Mouse (Mus musculus): Measurements from ENCODE around the gene Shisa8. TPM values are rescaled to one million over a fixed set of nuclear protein-coding genes. Genes with fewer than 3 reads are reported as not detected.

Shisa8 gene
- polyA plus RNA-seq, 1 experiment = 0.13 TPM

- H3K27me3 ChIP-seq (ENCODE audit: control insufficient read depth, insufficient read depth, insufficient read length) = no peaks in the 10 kb centered on the region
- no peaks in the 10 kb centered on the region for H3K79me2 ChIP-seq (ENCODE audit: control insufficient read depth, insufficient read depth)
- no peak overlapping the region for H3K4me2 ChIP-seq (ENCODE audit: low read depth)
- no peak for TF ChIP-seq USF1 (IDR thresholded peaks at IDR 0.05; ENCODE audit: low read depth)
- TF ChIP-seq POLR2AphosphoS2 (IDR thresholded peaks at IDR 0.05; ENCODE audit: insufficient read length, low read depth) = peak; percentile 46
- H3ac ChIP-seq (ENCODE audit: control insufficient read depth, insufficient read length) = no peak overlapping the region
- no peak overlapping the region for H3K4me3 ChIP-seq
- H3K36me3 ChIP-seq (ENCODE audit: control insufficient read depth, insufficient read depth) = no peaks in the 10 kb centered on the region
Measured at GRCm38 (mm10) chr15:82231591-82232378, 19.2 kb upstream of the Shisa8 start.

GRCm38 (mm10) chr15:82231100-82231499 is 18.5 kb upstream of the Shisa8 start:
- TF ChIP-seq MYOG (IDR thresholded peaks at IDR 0.05; ENCODE audit: control insufficient read depth in 1 of 3, insufficient read depth in 1 of 3, insufficient read length in 2 of 3, low read depth in 2 of 3) (no peak), POLR2AphosphoS2 (IDR thresholded peaks at IDR 0.05; ENCODE audit: insufficient read length, low read depth) (no peak)
- H3K4me2 ChIP-seq (ENCODE audit: low read depth) = no peak overlapping the region
- no peaks in the 10 kb centered on the region for H3K79me2 ChIP-seq (ENCODE audit: control insufficient read depth, insufficient read depth)
- no peak overlapping the region for H3K4me3 ChIP-seq
- no peak overlapping the region for H3ac ChIP-seq (ENCODE audit: control insufficient read depth, insufficient read length)
- H3K36me3 ChIP-seq (ENCODE audit: control insufficient read depth, insufficient read depth) = no peaks in the 10 kb centered on the region
- H3K27me3 ChIP-seq (ENCODE audit: control insufficient read depth, insufficient read depth, insufficient read length) = no peaks in the 10 kb centered on the region

GRCm38 (mm10) chr15:82230098-82230611 is 17.5 kb upstream of the Shisa8 start:
- H3K79me2 ChIP-seq (ENCODE audit: control insufficient read depth, insufficient read depth) = no peaks in the 10 kb centered on the region
- TF ChIP-seq E2F4 (IDR thresholded peaks at IDR 0.05; ENCODE audit: insufficient read depth) (no peak), USF1 (IDR thresholded peaks at IDR 0.05; ENCODE audit: low read depth) (no peak), POLR2A (IDR thresholded peaks at IDR 0.05; ENCODE audit: insufficient read length, low read depth) (no peak), MAX (IDR thresholded peaks at IDR 0.05; ENCODE audit: low read depth) (no peak), TCF12 (IDR thresholded peaks at IDR 0.05; ENCODE audit: insufficient read depth, poor library complexity, severe bottlenecking) (no peak), MYOD1 (IDR thresholded peaks at IDR 0.05; ENCODE audit: control insufficient read depth in 1 of 3, insufficient read length in 2 of 3, low read depth in 2 of 3) (no peak)

GRCm38 (mm10) chr15:82229542-82230045 is 17.0 kb upstream of the Shisa8 start:
- Histone ChIP-seq H3K36me3 (ENCODE audit: control insufficient read depth, insufficient read depth) (no peaks in the 10 kb centered on the region), H3K4me2 (ENCODE audit: low read depth) (no peak overlapping the region), H3K79me2 (ENCODE audit: control insufficient read depth, insufficient read depth) (no peaks in the 10 kb centered on the region), H3K27me3 (ENCODE audit: control insufficient read depth, insufficient read depth, insufficient read length) (no peaks in the 10 kb centered on the region), H3K4me3 (no peak overlapping the region), H3ac (ENCODE audit: control insufficient read depth, insufficient read length) (no peak overlapping the region)
- TF ChIP-seq TCF3 (IDR thresholded peaks at IDR 0.05; ENCODE audit: insufficient read length, low read depth) (no peak), POLR2A (IDR thresholded peaks at IDR 0.05; ENCODE audit: insufficient read length, low read depth) (no peak), MYOG (IDR thresholded peaks at IDR 0.05; ENCODE audit: control insufficient read depth in 1 of 3, insufficient read depth in 1 of 3, insufficient read length in 2 of 3, low read depth in 2 of 3) (no peak), POLR2AphosphoS2 (IDR thresholded peaks at IDR 0.05; ENCODE audit: insufficient read length, low read depth) (no peak), MYOD1 (IDR thresholded peaks at IDR 0.05; ENCODE audit: control insufficient read depth in 1 of 3, insufficient read length in 2 of 3, low read depth in 2 of 3) (no peak), USF1 (IDR thresholded peaks at IDR 0.05; ENCODE audit: low read depth) (no peak), SRF (IDR thresholded peaks at IDR 0.05; ENCODE audit: control insufficient read depth, insufficient read length, low read depth) (no peak), E2F4 (IDR thresholded peaks at IDR 0.05; ENCODE audit: insufficient read depth) (no peak), REST (IDR thresholded peaks at IDR 0.05; ENCODE audit: insufficient read depth, insufficient read length) (no peak), TCF12 (IDR thresholded peaks at IDR 0.05; ENCODE audit: insufficient read depth, poor library complexity, severe bottlenecking) (no peak), CEBPB (IDR thresholded peaks at IDR 0.05; ENCODE audit: insufficient read depth, poor library complexity, severe bottlenecking) (no peak)

More at GRCm38 (mm10) chr15:82230098-82230611, 17.5 kb upstream of the Shisa8 start:
- H3K4me2 ChIP-seq (ENCODE audit: low read depth) = no peak overlapping the region
- no peaks in the 10 kb centered on the region for H3K27me3 ChIP-seq (ENCODE audit: control insufficient read depth, insufficient read depth, insufficient read length)
- H3K4me3 ChIP-seq = no peak overlapping the region
- no peaks in the 10 kb centered on the region for H3K36me3 ChIP-seq (ENCODE audit: control insufficient read depth, insufficient read depth)
- H3ac ChIP-seq (ENCODE audit: control insufficient read depth, insufficient read length) = no peak overlapping the region

GRCm38 (mm10) chr15:82225769-82226168 is 13.2 kb upstream of the Shisa8 start:
- no peak overlapping the region for H3K4me3 ChIP-seq
- H3K27me3 ChIP-seq (ENCODE audit: control insufficient read depth, insufficient read depth, insufficient read length) = no peaks in the 10 kb centered on the region
- H3K36me3 ChIP-seq (ENCODE audit: control insufficient read depth, insufficient read depth) = no peaks in the 10 kb centered on the region
- TF ChIP-seq E2F4 (IDR thresholded peaks at IDR 0.05; ENCODE audit: insufficient read depth) (no peak), TCF3 (IDR thresholded peaks at IDR 0.05; ENCODE audit: insufficient read length, low read depth) (no peak), USF1 (IDR thresholded peaks at IDR 0.05; ENCODE audit: low read depth) (no peak), POLR2A (IDR thresholded peaks at IDR 0.05; ENCODE audit: insufficient read length, low read depth) (no peak), MAX (IDR thresholded peaks at IDR 0.05; ENCODE audit: low read depth) (no peak), MYOG (IDR thresholded peaks at IDR 0.05; ENCODE audit: control insufficient read depth in 1 of 3, insufficient read depth in 1 of 3, insufficient read length in 2 of 3, low read depth in 2 of 3) (no peak), TCF12 (IDR thresholded peaks at IDR 0.05; ENCODE audit: insufficient read depth, poor library complexity, severe bottlenecking) (no peak)
- no peak overlapping the region for H3K4me2 ChIP-seq (ENCODE audit: low read depth)
- H3K79me2 ChIP-seq (ENCODE audit: control insufficient read depth, insufficient read depth) = no peaks in the 10 kb centered on the region
- H3ac ChIP-seq (ENCODE audit: control insufficient read depth, insufficient read length) = no peak overlapping the region

Data from myocyte (in vitro differentiated cells).